Mouse (Mus musculus) thymus, postnatal 36 days (tissue): ENCODE measurements around the gene N4bp3.
"Not testable (repeated sequence)": the region's sequence is repeated elsewhere in the genome, so short reads cannot be mapped to it uniquely, and the experiment has no call there.

ENCODE experiments used
- DNase-seq, 2 experiments: peaks; one replicate each; pipeline ENCODE4 v3.0.0; 2022; ENCODE audit warnings: mixed read lengths in 2 of 2

Gene N4bp3

DNA sequence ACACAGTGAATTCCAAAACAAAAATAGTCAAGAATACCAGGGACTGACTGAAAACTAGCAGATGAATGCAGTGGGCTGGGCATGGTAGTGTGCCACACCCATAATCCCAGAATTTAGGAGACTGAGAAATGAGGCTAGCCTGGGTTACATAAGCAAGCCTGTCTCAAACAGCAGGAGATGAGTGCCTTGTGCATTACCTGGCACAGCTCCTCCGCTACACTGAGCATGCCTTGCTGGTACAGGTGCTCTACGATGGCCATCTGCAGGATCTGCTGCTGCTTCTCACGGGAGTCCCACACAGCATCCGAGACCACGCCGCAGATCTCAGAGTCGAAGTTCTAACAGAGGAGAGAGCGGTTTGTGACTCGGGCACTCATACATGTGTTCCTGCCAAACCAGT is 23.2 kb downstream of the N4bp3 start:
- DNase-seq = no peak

DNA sequence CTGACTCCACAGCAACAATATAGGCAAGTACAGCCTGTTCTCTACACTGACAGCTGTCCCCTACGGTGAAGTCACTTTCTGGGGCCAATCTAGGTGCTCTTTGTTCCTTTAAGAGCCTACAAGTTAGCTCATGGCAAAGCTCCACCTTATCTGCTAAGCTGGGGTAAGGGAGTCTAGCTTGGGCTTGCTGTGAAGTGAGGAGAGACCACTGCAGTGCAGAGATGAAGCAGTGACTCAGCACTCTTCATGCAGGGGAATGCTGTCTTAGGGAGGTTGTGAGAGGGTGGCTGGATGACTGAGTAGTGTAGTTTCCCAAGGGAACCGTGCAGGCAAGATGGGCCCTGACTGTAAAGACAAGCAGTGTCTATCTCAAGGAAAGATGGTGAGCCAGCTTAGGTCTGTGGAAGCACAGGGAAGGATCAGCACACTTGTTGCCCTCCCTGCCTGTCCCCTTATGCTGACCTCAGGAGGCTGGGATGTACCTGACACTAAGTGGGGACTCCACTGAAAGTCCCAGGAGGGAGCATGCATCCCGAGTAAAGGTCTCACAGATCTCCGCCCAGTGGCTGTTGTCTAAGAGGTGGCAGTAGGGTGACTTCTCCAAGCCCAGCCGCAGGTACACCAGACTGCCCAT is 25.3 kb downstream of the N4bp3 start:
- no peak for DNase-seq

DNA sequence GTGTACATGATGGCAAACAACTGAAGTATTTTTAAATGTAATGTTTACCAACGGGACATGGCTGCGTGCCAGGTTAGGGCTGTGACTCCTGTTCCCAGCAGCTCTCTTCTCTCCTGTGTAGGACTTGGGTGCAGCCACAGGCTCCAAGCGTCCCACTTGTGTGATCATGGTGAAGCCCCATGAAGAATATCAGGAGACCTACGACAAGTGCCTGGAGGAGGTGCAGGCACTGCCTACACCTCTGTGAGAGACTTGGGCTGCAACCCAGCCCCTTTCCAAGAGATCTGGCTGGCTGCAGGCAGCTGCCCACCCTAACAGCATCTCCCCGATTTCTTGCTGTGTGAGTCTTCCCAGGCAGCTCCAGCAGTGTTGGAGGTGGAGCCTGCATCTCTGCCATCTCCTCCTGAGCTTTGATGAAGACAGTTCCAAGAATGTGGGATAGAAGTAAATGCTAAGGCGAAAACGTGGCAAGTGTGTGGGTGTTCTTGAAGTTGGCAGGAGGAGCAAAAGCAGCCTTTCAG is 27.6 kb downstream of the N4bp3 start:
- no peak for DNase-seq

DNA sequence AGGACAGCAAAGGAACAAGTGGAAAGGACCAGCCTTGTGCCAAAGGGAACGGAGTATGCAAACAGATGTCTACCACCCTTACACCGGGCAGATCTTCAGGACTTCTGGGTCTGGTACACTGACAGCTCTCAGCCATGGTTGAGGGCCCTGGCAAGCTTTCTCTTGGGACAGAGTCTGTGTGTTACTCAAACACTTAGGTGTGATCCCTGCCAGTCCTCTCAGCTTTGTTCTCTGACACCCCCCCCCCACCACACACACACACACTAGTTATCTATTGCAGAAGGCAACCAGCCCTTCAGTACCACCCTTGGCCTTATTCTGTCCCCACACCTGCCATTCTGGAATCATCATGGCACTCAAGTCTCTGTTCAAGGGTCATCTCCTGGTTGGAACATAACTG is 28.9 kb downstream of the N4bp3 start:
- no peak for DNase-seq

DNA sequence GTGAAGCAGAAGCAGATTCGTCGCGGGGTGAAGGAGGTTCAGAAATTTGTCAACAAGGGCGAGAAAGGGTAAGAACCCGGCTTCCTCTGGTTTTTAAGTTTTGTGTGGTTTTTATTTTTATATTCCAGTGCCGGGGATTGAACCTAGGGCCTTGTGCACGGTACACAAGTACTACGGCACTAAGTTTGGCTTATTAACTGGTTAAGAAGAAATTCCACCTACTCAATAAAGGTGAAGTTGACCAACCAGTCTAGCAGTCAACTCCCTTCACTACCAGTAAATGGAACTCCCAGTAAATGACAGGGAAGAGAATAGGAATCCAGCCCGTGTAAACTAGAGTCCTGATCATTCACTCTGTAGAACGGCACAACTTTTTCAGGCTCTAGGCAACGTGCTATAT is 30.6 kb downstream of the N4bp3 start:
- no peak for DNase-seq

DNA sequence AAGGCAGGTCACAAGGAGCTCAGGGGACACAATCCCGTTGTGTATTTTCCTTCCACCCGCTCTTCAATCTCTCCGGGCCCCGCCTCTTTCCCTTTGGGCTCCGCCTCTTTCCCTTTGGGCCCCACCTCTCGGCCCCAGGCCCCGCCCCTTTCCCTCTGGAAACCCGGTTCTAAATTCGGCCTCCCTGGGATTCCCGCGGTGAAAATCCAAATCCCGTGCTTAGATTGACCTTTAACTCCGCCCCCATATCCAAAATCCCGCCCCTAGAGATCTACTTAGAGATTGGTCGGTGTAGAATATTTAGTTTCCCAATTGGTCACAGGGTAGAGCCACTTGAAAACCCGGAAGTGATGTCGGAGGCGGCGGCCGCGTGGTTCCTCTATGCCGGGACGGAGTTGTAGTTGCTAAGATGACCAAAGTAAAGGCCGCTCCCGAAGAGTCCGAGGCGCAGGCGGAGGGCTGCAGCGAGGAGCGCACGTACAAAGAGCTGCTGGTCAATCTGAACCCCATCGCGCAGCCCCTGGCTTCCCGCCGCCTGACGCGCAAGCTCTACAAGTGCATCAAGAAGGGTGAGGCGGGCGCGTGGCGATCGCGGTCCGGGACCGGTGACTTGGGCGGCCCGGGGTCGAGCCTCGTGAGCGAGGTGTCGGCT is 31.1 kb downstream of the N4bp3 start, which contains the start of gene Nhp2:
TSS of gene Nhp2 (plus strand) at position 327 of the 652 bp plus-strand sequence.
- DNase-seq = peak; percentile 81 to 82

DNA sequence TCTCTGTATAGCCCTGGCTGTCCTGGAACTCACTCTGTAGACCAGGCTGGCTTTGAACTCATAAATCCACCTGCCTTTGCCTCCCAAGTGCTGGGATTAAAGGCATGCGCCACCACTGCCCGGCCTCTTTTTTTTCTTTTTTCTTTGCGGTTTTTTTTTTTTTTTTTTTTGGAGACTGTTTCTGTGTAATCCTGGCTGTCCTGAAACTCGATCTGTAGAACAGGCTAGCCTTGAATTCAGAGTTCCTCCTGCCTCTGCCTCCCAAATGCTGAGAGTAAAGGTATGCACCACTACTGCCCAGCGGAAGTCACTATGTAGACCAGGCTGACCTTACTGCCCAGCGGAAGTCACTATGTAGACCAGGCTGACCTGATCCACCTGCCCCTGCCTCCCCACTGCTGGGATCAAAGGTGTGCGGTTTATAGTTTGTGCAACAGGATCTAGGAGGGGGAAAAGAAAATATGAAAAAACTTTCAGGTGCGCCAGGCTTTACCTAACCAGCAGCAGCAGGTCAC is 31.7 kb downstream of the N4bp3 start:
- DNase-seq = no peak

DNA sequence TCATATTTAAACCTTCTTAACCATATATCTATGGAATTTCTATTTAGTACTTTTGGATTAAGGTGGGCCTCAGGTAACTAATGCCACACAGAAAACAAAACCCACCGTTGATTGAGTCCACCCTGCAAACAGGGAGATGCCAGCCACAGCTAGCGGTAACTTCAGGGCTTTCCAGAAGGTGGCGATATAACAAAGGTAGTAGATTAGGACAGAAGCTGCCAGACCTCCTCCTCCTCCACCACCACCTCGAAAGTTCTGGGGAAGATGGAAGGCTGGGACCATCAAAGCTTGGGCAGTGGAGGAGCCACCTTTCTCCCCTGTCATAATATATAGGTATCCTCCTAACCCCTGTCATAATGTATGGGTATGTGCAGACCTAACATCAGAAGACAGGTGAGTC is 32.9 kb downstream of the N4bp3 start:
- DNase-seq = peak; percentile 65 to 66

DNA sequence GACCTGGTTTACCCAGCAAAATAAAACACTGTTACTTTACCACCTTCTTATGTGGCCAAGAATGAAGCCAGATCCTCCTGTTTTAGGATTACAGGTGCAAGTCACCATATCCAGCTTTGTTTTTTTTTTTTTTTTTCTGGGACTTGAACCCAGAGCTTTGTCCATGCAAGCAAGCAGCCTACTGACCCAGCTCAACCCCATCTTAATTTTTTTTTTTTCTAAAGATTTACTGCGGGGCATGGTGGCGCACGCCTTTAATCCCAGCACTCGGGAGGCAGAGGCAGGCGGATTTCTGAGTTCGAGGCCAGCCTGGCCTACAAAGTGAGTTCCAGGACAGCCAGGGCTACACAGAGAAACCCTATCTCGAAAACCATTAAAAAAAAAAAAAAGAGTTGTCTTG is 34.5 kb downstream of the N4bp3 start:
- not testable (repeated sequence) for DNase-seq

DNA sequence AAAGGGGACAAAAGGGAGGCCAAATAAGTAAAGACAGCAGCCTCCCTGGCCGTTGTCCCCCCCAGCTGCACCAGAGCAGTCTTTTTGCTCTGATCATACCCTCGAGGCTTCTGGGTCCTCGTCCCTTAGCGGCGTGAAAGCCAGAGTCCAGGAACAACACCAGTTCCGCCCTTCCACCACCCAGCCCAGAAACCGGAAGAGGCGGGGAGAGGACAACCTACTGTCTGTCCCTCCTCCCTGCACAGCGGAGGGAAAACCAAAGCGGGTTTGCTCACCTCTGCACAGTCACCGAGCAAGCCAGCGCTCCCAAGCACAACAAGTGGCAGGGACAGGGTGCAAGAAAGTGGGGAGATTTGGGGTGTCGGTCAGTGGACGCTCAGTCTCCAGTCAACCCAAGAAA is 35.0 kb downstream of the N4bp3 start:
- DNase-seq = peak; percentile 69 to 74

DNA sequence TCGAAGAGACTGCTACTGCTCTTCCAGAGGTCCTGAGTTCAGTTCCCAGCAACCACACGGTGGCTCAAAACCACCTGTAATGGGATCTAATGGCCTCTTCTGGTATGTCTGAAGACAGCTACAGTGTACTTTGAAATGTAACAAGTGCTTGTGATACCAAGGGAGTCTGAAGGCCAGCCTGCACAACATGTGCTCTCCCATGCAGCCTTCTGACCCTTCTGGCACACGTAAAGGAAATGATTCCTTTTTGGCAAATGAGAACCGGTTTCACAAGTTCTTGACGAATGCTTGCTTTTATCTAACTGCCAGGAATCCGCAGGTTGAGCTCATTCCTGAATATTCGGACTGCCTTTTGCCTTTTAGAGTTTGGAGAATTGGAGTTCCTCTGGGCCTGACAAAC is 35.5 kb downstream of the N4bp3 start:
- DNase-seq = no peak

DNA sequence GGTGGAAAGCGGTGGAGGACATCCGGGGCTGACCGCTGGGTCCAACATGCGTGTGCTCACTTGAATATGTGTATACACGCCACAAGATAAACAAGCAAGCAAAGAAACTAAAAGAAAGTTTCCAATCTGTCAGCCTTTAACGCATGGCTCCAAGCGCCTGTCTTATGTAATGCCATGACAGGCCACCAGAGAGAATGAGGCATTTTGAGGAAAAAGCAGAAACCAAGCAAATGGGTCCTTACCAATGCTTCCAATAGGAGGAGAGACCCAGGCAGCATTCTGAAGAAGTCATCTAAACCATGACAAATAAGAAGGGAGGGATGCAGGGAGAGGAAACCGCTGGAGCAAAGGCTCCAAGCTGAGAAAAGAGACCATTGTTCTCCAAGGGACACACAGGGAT is 36.4 kb downstream of the N4bp3 start:
- DNase-seq = no peak

DNA sequence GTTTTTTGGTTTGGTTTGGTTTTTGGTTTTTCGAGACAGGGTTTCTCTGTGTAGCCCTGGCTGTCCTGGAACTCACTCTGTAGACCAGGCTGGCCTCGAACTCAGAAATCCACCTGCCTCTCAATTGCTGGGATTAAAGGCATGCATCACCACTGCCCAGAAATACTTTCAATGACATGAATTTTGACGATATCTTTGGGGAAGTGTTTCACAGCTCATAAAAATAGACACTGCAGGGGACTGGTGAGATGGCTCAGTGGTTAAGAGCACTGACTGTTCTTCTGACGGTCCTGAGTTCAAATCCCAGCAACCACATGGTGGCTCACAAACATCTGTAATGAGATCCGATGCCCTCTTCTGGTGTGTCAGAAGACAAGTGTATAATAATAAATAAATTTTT is 40.7 kb downstream of the N4bp3 start:
- DNase-seq = not testable (repeated sequence)

DNA sequence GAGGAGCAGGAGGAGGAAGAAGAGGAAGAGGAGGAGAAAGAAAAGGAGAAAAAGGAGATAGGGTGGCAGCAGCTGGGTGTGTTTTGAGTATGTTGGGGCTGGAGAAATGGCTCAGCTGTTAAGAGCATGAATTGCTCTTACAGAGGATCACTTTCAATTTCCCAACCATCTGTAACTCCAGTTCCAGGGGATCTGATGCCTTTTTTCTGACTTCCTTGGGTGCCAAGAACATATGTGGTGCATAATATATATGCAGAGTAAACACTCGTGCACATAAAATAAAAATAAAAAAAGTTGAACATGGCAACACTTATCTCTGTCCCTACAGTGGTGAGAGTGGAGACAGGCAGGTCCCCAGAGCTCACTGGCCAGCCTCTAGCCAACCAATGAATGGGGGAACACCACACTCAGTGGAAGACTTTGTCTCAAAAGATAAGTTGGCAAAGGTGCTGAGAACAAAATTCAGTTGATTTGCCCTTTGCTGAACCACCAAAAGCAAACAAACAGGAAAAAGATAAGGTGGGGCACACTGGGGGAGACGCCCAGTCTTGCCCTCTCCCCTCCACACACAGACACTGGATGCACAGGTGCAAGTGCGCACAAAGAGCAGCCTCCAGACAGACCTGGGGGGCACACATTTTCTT is 41.3 kb downstream of the N4bp3 start:
- DNase-seq = peak in 1 of 2 experiments; percentile 47

DNA sequence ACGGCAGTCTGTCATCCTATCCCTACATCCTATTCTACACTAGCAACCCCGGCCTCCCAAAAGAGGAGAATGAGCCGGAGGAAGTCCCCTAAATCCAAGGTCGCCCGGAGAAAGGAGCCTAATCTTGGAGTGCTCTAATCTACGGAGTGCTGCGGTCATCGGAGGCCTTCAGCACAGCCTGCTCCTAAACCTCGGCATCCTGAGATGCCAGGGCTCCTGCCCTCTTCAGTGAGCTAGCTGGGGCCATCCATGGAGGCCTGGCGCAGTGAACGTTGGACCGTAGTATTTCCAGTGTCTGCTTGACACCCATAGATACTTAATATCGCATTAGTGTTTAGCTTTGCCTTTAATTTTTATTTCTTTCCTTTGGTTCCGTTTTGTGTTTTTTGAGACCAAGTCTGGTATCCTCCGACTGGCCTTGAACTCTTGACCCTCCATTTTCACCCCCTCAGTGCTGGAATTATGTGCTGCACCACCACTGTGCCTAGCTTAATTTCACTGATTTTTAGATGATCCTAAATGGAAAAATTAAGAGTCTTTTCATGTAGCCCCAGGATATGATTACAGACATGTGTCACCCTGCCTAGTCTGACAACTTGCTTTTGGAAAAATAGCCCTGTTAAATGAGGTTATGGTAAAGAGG is 43.4 kb downstream of the N4bp3 start:
- no peak for DNase-seq

DNA sequence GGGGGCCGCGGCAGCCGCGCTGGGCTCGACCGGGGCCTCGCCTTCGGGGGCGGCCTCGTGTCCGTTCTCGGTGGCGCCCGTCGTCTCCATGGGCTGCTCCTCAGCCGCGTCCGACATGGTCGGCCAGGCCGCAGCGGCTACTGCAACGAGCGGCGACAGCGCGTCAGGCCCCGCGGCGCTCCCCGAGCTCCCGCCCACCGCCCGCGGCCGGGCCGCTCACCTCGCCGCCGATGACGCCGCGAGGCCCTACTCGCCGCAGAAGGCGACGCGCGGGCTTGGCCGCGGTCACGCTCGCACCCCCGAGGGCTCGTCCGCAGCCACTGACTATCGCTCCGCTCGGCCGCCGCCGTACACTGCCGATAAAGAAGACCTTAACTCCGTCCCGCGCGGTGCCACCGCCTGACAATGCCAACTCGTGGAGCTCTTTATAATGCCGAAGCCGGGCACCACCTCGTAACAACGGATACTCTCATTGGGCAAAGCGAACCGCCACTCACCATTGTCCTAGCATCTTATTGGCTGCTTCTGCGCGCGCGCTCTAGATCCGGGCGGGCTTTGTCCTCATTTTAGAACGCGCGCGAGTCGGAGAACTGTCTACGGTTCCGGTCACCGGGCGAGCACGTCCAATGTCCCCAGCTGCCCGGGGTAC is 44.1 kb downstream of the N4bp3 start, which contains the start of gene Hnrnpab:
TSS of gene Hnrnpab (minus strand) at position 401 of the 649 bp plus-strand sequence.
- peak; percentile 96 for DNase-seq

DNA sequence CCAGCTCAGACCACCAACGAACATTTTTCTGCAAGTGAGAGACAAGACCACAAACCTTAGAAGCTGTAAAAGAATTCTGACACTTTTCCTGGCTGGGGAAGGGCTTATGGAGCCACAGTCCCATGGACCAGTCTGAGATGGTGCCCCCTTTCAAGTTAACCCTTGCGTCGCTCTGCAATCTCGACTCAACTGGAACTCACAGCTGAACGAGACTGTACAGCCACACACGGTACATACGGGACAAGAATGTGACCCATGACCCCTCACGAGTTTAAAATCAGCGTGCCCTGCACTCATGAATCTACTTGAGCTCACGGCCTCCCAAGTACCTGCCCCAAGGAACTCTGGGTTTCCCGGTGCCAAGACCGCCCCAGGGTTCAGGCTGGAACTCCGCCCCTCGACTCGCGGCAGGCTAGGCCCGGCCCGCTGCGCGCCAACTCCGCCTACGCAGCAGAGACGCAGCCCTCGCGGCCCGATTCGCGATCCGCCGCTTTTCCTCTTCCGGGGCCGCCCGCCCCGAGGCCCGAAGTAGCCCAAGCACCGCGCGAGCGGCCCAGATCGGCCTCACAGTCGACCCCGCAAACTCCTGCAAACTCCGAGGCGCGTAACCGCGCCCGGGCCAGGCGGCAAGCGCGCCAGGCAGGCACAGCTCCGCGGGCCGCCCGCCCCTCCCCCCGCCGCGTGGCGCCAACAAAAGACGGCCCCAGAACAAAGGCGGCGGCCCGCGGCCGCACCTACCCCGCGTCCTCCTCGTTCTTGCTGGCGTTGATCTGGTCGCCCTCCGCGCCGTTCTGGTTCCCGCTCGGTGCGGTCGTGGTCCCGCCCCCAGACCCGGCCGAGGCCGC is 44.8 kb downstream of the N4bp3 start:
- peak; percentile 86 to 91 for DNase-seq

DNA sequence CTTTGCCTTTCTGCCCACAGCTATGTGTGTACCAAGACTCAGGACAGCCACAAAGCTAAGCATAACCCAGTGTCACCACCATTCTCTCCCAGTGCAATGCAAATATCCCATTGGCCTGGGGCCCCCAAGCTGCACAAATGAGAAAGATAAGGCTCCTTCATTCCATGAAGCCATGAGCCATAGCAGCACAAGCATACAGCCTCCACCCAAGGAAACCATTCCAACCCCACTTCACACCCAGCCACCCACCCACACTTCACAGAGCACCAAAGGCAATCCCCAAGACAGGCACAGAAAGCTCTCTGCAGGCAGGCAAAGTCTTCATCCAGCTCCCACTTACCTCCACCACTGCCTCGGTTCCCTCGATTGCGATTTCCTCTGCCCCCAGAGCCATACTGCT is 48.4 kb downstream of the N4bp3 start:
- DNase-seq = no peak

DNA sequence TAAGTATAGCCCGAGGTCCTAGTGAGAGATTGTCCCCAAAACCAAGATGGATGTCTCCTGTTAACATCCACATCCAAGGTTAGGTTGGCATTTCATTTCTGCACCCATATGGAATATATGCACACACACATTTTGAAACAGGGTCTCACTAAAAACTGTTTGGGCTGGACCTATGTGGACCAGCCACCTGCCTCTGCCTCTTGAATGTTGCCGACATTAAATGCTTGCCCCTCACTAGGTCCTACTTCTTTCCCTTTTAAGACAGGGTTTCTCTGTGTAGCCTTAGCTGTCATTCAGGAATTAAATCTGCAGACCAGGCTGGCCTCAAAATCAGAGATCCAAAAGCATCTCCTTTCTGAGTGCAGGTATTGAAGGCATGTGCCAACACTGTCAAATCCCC is 53.1 kb downstream of the N4bp3 start:
- no peak for DNase-seq

DNA sequence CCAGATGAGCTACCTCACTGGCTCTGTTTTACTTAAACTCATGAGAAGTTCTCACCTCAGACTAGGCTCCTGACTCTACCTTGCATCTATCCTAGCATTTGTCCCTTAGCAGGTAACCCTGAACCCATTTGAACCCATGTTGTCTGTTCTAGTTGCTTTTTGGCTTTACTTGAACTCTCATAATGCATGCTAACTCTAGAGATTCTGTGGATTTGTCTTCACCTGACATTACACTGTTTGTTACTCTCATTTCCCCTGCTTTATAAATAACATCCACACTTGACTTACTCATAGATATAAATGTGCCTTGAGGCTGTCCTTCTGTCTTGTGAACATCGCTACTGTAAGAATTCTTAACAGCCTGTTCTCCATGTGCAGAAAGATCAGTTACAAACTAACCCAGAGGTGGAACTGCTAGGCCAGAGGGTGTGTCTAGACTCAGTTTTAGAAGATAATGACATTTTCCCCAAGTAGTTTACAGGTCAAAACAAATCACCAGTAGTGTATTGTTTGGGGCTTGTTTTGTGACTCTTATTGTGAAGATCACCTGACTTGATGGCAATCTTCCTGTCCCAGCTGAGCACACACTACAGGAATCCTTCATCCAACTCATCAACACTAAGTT is 55.1 kb downstream of the N4bp3 start:
- DNase-seq = no peak

DNA sequence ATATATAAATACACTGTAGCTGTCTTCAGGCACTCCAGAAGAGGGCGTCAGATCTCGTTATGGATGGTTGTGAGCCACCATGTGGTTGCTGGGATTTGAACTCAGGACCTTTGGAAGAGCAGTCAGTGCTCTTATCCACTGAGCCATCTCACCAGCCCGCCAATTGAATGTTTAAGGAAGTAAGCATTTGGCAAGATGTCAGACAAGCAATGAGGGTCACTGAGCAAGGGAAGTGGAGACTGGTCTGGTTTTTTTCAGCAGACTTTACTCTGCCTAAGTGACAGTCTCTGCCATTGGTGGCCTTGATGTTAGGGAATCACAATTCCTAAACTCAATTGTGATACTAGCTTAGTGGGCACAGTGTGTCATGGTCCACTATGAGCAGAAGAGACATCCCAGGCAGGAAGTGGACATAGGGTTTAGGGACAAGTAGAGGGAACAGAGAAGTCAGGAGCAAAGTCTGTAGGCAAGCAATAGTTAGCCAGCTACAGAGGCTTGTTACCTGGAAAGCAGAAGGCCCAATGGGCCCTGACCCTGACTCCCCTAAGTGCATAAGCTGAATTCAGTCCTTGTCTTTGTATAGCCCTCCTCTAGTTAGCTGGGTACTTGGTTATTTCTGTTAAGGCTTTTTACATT is 55.8 kb downstream of the N4bp3 start:
- DNase-seq = no peak
